ENCODE assay signal across 9 mouse cellular contexts in the genomic region with DNA sequence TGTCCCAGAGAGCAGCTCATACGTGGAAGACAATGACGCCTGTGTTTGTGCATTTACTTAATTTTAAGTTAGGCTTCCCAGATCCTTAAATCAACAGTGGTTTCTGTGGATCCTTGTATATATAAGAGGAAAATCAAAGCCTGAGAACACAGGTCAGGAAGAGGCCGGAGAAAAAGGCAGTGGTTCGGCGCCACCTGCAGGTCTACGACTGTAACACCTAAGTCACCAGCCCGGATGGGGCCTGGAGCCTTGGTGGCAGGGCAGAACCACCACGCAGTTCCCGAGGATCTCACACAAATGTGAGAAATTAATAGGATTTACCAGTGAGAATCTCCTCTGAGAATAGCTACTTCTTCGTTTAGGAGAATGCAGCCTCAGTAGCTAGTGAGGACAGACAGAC.
DNase-seq lines count a peak whose midpoint lies in the region; TF ChIP-seq lines count a peak whose summit lies in the region.
"Had no signal": no experiment of that assay in that cellular context is flagged by ENCODE, and none has a peak within 500 bp of the region (broad histone marks: within the 10 kb centered on the region; RNA-seq: fewer than 3 reads in every experiment).

No protein-coding gene starts in this region.

- TF ChIP-seq CTCF in lung, adult 2 months (IDR thresholded peaks at IDR 0.05; ENCODE audit: insufficient read depth, low read length), result peak; percentile 64

- H3K4me1 ChIP-seq in lung, adult 2 months (ENCODE audit: control insufficient read depth, insufficient read depth, low read length), result no peaks in the 10 kb centered on the region
- H3K4me1 ChIP-seq: liver, embryonic 15.5 days had no signal

- no peak for TF ChIP-seq POLR2A in lung, adult 2 months (IDR thresholded peaks at IDR 0.05; ENCODE audit: borderline replicate concordance, extremely low read depth, low read depth, low read length)

- H3K4me3 ChIP-seq in lung, adult 2 months (replicated peaks; ENCODE audit: extremely low read depth, low read depth, low read length), result no peak overlapping the region
- H3K4me3 ChIP-seq: liver, embryonic 15.5 days had no signal

- WGBS in lung, adult 2 months, result 16% methylated on average over 10 of the region's 10 CpGs

- DNase-seq in lung, adult 2 months, result no peak
- no peak for DNase-seq in lung, postnatal 25 days (ENCODE audit: low spot score)
- DNase-seq in adipocyte (ENCODE audit: low spot score), result peak; percentile 28
- peak; percentile 77 for DNase-seq in cerebellum, adult 9-10 months
- peak; percentile 32 to 45 for DNase-seq in frontal cortex, postnatal 25 days (ENCODE audit: low spot score in 2 of 2)
- peak; percentile 44 for DNase-seq in mesoderm, embryonic 11.5 days (ENCODE audit: low read depth, low spot score)
- DNase-seq in spleen, postnatal 14 days (ENCODE audit: low spot score in 2 of 2), result no peak
- no peak for DNase-seq in gastrocnemius, postnatal 10 days

Comparison
In these comparisons a context has a peak if more than half of its experiments do, and no peak if none do; other contexts are left out.
1. DNase-seq: peak in adipocyte (single experiment), cerebellum, adult 9-10 months (single experiment), frontal cortex, postnatal 25 days (2 of 2) and mesoderm, embryonic 11.5 days (single experiment); none in lung, adult 2 months (single experiment), lung, postnatal 25 days (single experiment), spleen, postnatal 14 days (0 of 2) and gastrocnemius, postnatal 10 days (single experiment).